Mouse (Mus musculus) CH12.LX (cell line): ENCODE measurements at regions not wholly inside any gene's neighbourhood (a gene's known extent, or its start where the extent isn't known, plus 50 kb on each side); places are given as distances from the start of the nearest gene placed in this dataset.

Experiments
- BHLHE40 ChIP-seq: IDR thresholded peaks from 2 replicates; pipeline ENCODE4 v1.6.1; 2011; ENCODE audit warnings: mild to moderate bottlenecking, low read depth, low read length, improper control_type of control experiment
- CHD2 ChIP-seq: IDR thresholded peaks from 2 replicates; pipeline ENCODE4 v1.6.1; 2011; ENCODE audit warnings: low read length, improper control_type of control experiment
- CTCF ChIP-seq, 2 experiments: IDR thresholded peaks in 1 of 2; conservative IDR thresholded peaks in 1 of 2; 2 replicates each; pipeline ENCODE4 v1.5.1; 2011 to 2012; ENCODE audit warnings: low read depth in 2 of 2, low read length in 2 of 2, improper control_type of control experiment in 1 of 2, inconsistent platforms in 1 of 2, mild to moderate bottlenecking in 1 of 2, moderate library complexity in 1 of 2
- EP300 ChIP-seq: IDR thresholded peaks from 2 replicates; pipeline ENCODE4 v1.6.1; 2011; ENCODE audit warnings: low read length, improper control_type of control experiment
- MAFK ChIP-seq: IDR thresholded peaks from 2 replicates; pipeline ENCODE4 v1.6.1; 2011; ENCODE audit warnings: low read length, improper control_type of control experiment; ENCODE audit not compliant: insufficient replicate concordance
- MEF2A ChIP-seq: IDR thresholded peaks from 2 replicates; pipeline ENCODE4 v1.6.1; 2014; ENCODE audit warnings: low read depth, mild to moderate bottlenecking, inconsistent platforms, low read length, improper control_type of control experiment, borderline replicate concordance
- MYC ChIP-seq: IDR thresholded peaks from 2 replicates; pipeline ENCODE4 v1.6.1; 2011; ENCODE audit warnings: low read depth, mild to moderate bottlenecking, improper control_type of control experiment, low read length
- POLR2A ChIP-seq: IDR thresholded peaks from 2 replicates; pipeline ENCODE4 v1.6.1; 2011; ENCODE audit warnings: low read depth, mild to moderate bottlenecking, improper control_type of control experiment, low read length
- SMC3 ChIP-seq: IDR thresholded peaks from 2 replicates; pipeline ENCODE4 v1.6.1; 2011; ENCODE audit warnings: low read depth, low read length, improper control_type of control experiment
- TCF12 ChIP-seq: IDR thresholded peaks from 2 replicates; pipeline ENCODE4 v1.6.1; 2014; ENCODE audit warnings: low read depth, mild to moderate bottlenecking, inconsistent platforms, low read length, improper control_type of control experiment
- USF1 ChIP-seq: IDR thresholded peaks from 2 replicates; pipeline ENCODE4 v1.6.1; 2014; ENCODE audit warnings: low read depth, mild to moderate bottlenecking, inconsistent platforms, low read length, improper control_type of control experiment
- ZC3H11A ChIP-seq: IDR thresholded peaks from 2 replicates; pipeline ENCODE4 v1.6.1; 2012; ENCODE audit warnings: low read depth, mild to moderate bottlenecking, inconsistent platforms, low read length, improper control_type of control experiment

DNA sequence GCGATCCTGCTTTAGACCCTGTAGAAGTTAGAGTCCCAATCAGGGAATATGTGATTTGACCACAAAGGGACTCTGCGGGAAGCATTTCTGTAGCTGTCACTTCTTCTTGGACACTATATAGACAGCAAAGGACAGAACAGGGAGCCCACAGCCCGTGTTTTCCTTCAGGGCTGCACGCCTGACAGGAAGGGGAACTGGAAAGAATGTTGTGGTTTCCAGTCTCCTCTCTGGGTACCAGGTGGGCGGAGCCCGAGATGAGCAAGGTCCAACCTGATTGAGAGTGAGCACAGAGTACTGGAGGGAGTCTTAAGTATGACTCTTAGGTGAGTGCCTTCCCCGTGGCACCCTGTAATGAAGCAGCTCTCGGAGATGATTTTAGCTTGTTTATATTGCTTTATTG lies 346.8 kb upstream of the Gm10131 start:
- TF ChIP-seq MYC (no peak), CTCF (conservative IDR thresholded peaks at IDR 0.05 in 1 of 2, IDR thresholded peaks at IDR 0.05 in 1 of 2; ENCODE audit: low read depth in 2 of 2, low read length in 2 of 2) (no peak), SMC3 (no peak), USF1 (no peak), POLR2A (no peak), ZC3H11A (no peak), MEF2A (no peak), MAFK (no peak), CHD2 (no peak), EP300 (peak; percentile 46; the same call in 1 of the 2 replicates), BHLHE40 (peak; percentile 56; the same call in 1 of the 2 replicates), TCF12 (no peak)
